Mouse (Mus musculus): ENCODE data around the gene Plekhg1. TPM values are rescaled to one million over a fixed set of nuclear protein-coding genes. Genes with fewer than 3 reads are reported as not detected.

Gene Plekhg1
- polyA plus RNA-seq, 1 experiment from 2014 or later = 16.9 TPM

- 91% methylated on average over 1 of the region's 1 CpGs for whole genome bisulfite sequencing
- peaks cover 11% of the 10 kb centered on the region; the same call in 1 of the 2 replicates for H3K4me1 ChIP-seq (ENCODE audit: control insufficient read depth, insufficient read depth, low read length)
- H3K9ac ChIP-seq (ENCODE audit: low read depth, low read length) = no peak overlapping the region
- no peak overlapping the region for H3K27ac ChIP-seq (ENCODE audit: low read depth, low read length)
- H3K9me3 ChIP-seq (ENCODE audit: control insufficient read depth, low read length) = no peaks in the 10 kb centered on the region
- ATAC-seq (ENCODE audit: low FRiP score, low TSS enrichment) = no peak
- no peaks in the 10 kb centered on the region for H3K27me3 ChIP-seq (ENCODE audit: control insufficient read depth, insufficient read depth, low read length)
- no peaks in the 10 kb centered on the region for H3K36me3 ChIP-seq (ENCODE audit: control insufficient read depth, insufficient read depth, low read length)
- no peak overlapping the region for H3K4me3 ChIP-seq (ENCODE audit: low read length)
- no peak overlapping the region for H3K4me2 ChIP-seq (replicated peaks; ENCODE audit: low read depth, low read length)
Measured at GRCm38 (mm10) chr10:3830618-3831017, 90.5 kb downstream of the Plekhg1 start.

DNA sequence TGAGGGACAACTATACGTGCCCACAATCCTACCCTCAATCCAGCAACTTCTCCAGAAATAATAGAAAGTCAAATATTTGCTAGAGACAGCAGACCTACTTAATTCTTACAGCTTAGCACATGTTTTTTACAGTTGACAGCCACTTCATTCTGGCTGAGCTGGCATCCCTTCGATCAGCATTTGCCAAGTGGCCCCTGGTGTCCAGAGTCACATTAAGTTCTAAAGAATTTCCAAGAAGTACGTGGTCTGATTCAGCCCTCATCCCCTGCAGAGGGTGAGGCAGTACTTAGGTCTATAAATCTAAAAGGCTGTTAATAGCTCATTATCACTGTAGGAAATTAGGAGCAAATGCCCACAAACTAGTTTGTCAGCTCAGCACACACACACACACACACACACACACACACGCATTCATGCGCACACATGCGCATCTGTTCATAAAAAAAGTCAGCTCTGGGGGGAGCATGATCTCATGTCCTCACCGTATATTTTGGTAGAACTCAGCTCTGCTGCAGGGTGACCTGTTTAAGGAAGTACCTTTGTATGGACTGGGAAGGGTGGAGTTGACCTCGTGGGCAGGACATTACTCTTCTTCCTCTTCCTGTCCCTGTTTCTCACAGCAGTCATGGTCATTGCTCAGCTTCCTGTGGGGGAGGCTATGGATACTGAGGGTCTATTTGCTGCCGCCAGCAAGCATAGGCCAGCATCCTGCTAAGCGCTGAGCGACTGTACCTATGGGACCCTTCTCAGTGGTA is 91.6 kb downstream of the Plekhg1 start:
- no peak overlapping the region for H3K4me3 ChIP-seq (ENCODE audit: low read length)
- 71% methylated on average over 11 of the region's 11 CpGs for WGBS
- no peaks in the 10 kb centered on the region for H3K27me3 ChIP-seq (ENCODE audit: control insufficient read depth, insufficient read depth, low read length)
- no peak; the same call in 1 of the 2 replicates for ATAC-seq (ENCODE audit: low FRiP score, low TSS enrichment)
- no peak overlapping the region; the same call in 1 of the 2 replicates for H3K27ac ChIP-seq (ENCODE audit: low read depth, low read length)
- H3K9me3 ChIP-seq (ENCODE audit: control insufficient read depth, low read length) = no peaks in the 10 kb centered on the region
- H3K4me2 ChIP-seq (replicated peaks; ENCODE audit: low read depth, low read length) = no peak overlapping the region
- H3K4me1 ChIP-seq (ENCODE audit: control insufficient read depth, insufficient read depth, low read length) = peaks cover 9% of the 10 kb centered on the region; the same call in 1 of the 2 replicates
- no peak overlapping the region for H3K9ac ChIP-seq (ENCODE audit: low read depth, low read length)
- no peaks in the 10 kb centered on the region for H3K36me3 ChIP-seq (ENCODE audit: control insufficient read depth, insufficient read depth, low read length)

- Histone ChIP-seq H3K4me2 (replicated peaks; ENCODE audit: low read depth, low read length) (no peak overlapping the region), H3K36me3 (ENCODE audit: control insufficient read depth, insufficient read depth, low read length) (no peaks in the 10 kb centered on the region), H3K27me3 (ENCODE audit: control insufficient read depth, insufficient read depth, low read length) (no peaks in the 10 kb centered on the region), H3K4me1 (ENCODE audit: control insufficient read depth, insufficient read depth, low read length) (0 out of 2 replicates have a peak, but pooled peaks cover 5% of the 10 kb centered on the region), H3K9me3 (ENCODE audit: control insufficient read depth, low read length) (no peaks in the 10 kb centered on the region), H3K27ac (ENCODE audit: low read depth, low read length) (no peak overlapping the region), H3K4me3 (ENCODE audit: low read length) (no peak overlapping the region), H3K9ac (ENCODE audit: low read depth, low read length) (no peak overlapping the region)
- WGBS = 89% methylated on average over 1 of the region's 1 CpGs
- no peak for ATAC-seq (ENCODE audit: low FRiP score, low TSS enrichment)
Measured at GRCm38 (mm10) chr10:3834060-3834459, 93.9 kb downstream of the Plekhg1 start.

DNA sequence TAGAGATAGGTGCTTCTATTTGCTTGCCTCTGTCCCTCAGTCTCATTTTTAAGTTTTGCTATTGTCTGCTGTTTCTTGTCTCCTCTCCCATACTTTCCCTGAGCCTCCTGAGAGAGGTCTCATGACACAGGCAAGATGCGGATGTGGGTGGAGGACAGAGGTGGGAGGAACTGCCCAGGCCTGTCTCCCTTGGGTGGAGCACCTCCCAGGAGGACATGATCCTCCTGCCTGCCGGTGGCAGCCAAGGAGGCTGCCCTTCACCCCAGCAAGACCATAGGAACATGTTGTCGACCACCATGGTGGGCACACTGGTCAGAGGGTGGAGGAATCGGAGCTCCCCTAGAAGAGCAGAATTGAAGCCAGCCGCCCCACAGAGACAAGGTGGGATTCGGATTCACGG is 94.5 kb downstream of the Plekhg1 start:
- WGBS = 87% methylated on average over 7 of the region's 7 CpGs
- ATAC-seq (ENCODE audit: low FRiP score, low TSS enrichment) = no peak
- H3K4me3 ChIP-seq (ENCODE audit: low read length) = no peak overlapping the region
- H3K9me3 ChIP-seq (ENCODE audit: control insufficient read depth, low read length) = no peaks in the 10 kb centered on the region
- 0 out of 2 replicates have a peak, but pooled peaks cover under 1% of the 10 kb centered on the region for H3K4me1 ChIP-seq (ENCODE audit: control insufficient read depth, insufficient read depth, low read length)
- no peaks in the 10 kb centered on the region for H3K36me3 ChIP-seq (ENCODE audit: control insufficient read depth, insufficient read depth, low read length)
- no peak overlapping the region for H3K27ac ChIP-seq (ENCODE audit: low read depth, low read length)
- H3K27me3 ChIP-seq (ENCODE audit: control insufficient read depth, insufficient read depth, low read length) = no peaks in the 10 kb centered on the region
- H3K4me2 ChIP-seq (replicated peaks; ENCODE audit: low read depth, low read length) = no peak overlapping the region
- H3K9ac ChIP-seq (ENCODE audit: low read depth, low read length) = no peak overlapping the region

DNA sequence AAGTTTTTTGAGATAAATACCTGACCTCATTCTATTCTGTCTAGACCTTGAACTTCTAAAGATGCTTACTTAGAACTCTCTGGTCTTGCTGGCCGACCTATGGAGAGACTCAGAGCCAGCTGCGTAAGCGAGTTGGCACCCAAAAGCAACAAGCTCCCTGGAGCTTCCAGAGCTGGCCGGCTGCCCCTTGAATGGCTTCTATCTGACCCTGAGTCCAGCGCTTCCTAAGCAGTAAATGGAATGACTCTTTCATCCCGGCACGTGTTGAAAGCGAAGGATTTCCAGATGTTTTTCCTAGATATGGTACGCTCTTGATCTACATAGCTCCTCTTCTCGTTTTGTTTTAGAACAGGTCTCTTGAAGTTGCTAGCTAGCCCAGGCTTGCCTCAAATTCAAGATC is 95.5 kb downstream of the Plekhg1 start:
- Histone ChIP-seq H3K27me3 (ENCODE audit: control insufficient read depth, insufficient read depth, low read length) (no peaks in the 10 kb centered on the region), H3K9ac (ENCODE audit: low read depth, low read length) (no peak overlapping the region), H3K27ac (ENCODE audit: low read depth, low read length) (no peak overlapping the region), H3K4me1 (ENCODE audit: control insufficient read depth, insufficient read depth, low read length) (peaks cover 4% of the 10 kb centered on the region; the same call in 1 of the 2 replicates), H3K36me3 (ENCODE audit: control insufficient read depth, insufficient read depth, low read length) (no peaks in the 10 kb centered on the region), H3K9me3 (ENCODE audit: control insufficient read depth, low read length) (no peaks in the 10 kb centered on the region), H3K4me3 (ENCODE audit: low read length) (no peak overlapping the region), H3K4me2 (replicated peaks; ENCODE audit: low read depth, low read length) (no peak overlapping the region)
- 65% methylated on average over 10 of the region's 10 CpGs for WGBS
- ATAC-seq (ENCODE audit: low FRiP score, low TSS enrichment) = no peak

DNA sequence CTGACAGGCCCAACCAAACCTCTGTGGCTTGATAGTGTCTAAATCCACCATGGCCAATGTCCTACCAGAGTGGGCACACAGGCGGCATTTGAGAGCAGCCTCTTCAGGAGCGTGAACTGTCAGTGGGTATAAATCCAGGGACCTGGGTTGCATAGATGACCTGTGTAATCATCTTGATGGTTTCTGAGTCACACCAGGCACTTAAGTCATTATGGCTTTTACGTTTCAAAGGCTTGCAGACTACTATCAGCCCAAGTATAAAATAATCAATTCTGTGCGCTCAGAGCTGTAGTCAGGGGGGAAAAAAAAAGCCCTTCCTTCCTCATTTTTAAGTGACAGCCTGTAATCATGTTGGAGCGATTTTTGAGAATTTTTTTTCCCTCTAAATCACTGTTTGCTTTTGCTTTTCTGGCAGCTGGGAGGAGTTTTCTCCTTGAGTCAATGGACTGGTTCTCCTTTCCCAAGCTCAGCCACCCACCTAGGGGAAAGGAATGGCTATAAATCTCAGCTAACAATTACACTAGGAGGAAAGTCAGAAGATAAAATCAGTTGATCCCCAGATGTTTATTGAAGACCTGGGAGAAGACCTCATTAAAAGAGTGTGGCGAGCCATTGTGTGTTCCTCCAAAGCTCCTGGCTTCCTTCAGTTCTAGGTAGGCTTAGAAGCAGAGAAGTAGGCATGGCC is 99.7 kb downstream of the Plekhg1 start:
- peak; percentile 55; the same call in 1 of the 2 replicates for ATAC-seq (ENCODE audit: low FRiP score, low TSS enrichment)
- Histone ChIP-seq H3K4me3 (ENCODE audit: low read length) (no peak overlapping the region), H3K9ac (ENCODE audit: low read depth, low read length) (no peak overlapping the region), H3K4me2 (replicated peaks; ENCODE audit: low read depth, low read length) (no peak overlapping the region), H3K4me1 (ENCODE audit: control insufficient read depth, insufficient read depth, low read length) (peaks cover 4% of the 10 kb centered on the region; the same call in 1 of the 2 replicates), H3K27ac (ENCODE audit: low read depth, low read length) (no peak overlapping the region), H3K36me3 (ENCODE audit: control insufficient read depth, insufficient read depth, low read length) (no peaks in the 10 kb centered on the region), H3K27me3 (ENCODE audit: control insufficient read depth, insufficient read depth, low read length) (no peaks in the 10 kb centered on the region), H3K9me3 (ENCODE audit: control insufficient read depth, low read length) (no peaks in the 10 kb centered on the region)
- WGBS = 24% methylated on average over 6 of the region's 6 CpGs

DNA sequence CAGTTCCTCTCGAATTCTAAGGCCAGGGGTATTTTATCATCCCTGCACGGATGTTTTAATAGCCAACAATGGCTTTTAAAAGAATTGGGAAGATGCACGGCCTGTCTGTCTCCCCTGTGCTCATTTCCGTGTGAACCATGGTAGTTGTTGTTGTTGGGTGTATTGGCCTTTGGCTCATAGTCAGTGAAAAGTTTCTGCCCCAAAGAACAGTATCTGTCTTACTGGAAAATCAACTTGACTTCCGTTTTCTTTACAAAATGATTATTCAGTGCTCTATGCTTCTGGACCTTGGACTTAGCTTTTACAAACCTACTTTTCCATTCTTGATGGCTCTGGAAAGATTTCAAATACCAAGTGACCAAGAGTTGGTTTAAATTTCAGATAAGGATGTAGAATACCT is 104.3 kb downstream of the Plekhg1 start:
- 77% methylated on average over 5 of the region's 5 CpGs for WGBS
- H3K4me3 ChIP-seq (ENCODE audit: low read length) = no peak overlapping the region
- H3K9me3 ChIP-seq (ENCODE audit: control insufficient read depth, low read length) = no peaks in the 10 kb centered on the region
- H3K27ac ChIP-seq (ENCODE audit: low read depth, low read length) = no peak overlapping the region
- no peak for ATAC-seq (ENCODE audit: low FRiP score, low TSS enrichment)
- H3K27me3 ChIP-seq (ENCODE audit: control insufficient read depth, insufficient read depth, low read length) = no peaks in the 10 kb centered on the region
- no peak overlapping the region for H3K4me2 ChIP-seq (replicated peaks; ENCODE audit: low read depth, low read length)
- H3K36me3 ChIP-seq (ENCODE audit: control insufficient read depth, insufficient read depth, low read length) = no peaks in the 10 kb centered on the region
- H3K9ac ChIP-seq (ENCODE audit: low read depth, low read length) = no peak overlapping the region
- H3K4me1 ChIP-seq (ENCODE audit: control insufficient read depth, insufficient read depth, low read length) = peaks cover 4% of the 10 kb centered on the region; the same call in 1 of the 2 replicates

GRCm38 (mm10) chr10:3847021-3847420 is 106.9 kb downstream of the Plekhg1 start:
- Histone ChIP-seq H3K27me3 (ENCODE audit: control insufficient read depth, insufficient read depth, low read length) (no peaks in the 10 kb centered on the region), H3K27ac (ENCODE audit: low read depth, low read length) (no peak overlapping the region), H3K4me1 (ENCODE audit: control insufficient read depth, insufficient read depth, low read length) (peaks cover 6% of the 10 kb centered on the region), H3K9ac (ENCODE audit: low read depth, low read length) (no peak overlapping the region), H3K9me3 (ENCODE audit: control insufficient read depth, low read length) (0 out of 2 replicates have a peak, but pooled peaks cover 3% of the 10 kb centered on the region), H3K4me3 (ENCODE audit: low read length) (no peak overlapping the region), H3K4me2 (replicated peaks; ENCODE audit: low read depth, low read length) (no peak overlapping the region), H3K36me3 (ENCODE audit: control insufficient read depth, insufficient read depth, low read length) (no peaks in the 10 kb centered on the region)
- no peak for ATAC-seq (ENCODE audit: low FRiP score, low TSS enrichment)
- WGBS = 37% methylated on average over 2 of the region's 2 CpGs

- peaks cover 6% of the 10 kb centered on the region for H3K4me1 ChIP-seq (ENCODE audit: control insufficient read depth, insufficient read depth, low read length)
- no peak overlapping the region for H3K9ac ChIP-seq (ENCODE audit: low read depth, low read length)
- WGBS = 2% methylated on average over 2 of the region's 2 CpGs
- H3K27me3 ChIP-seq (ENCODE audit: control insufficient read depth, insufficient read depth, low read length) = no peaks in the 10 kb centered on the region
- no peak overlapping the region for H3K4me3 ChIP-seq (ENCODE audit: low read length)
- no peak overlapping the region for H3K4me2 ChIP-seq (replicated peaks; ENCODE audit: low read depth, low read length)
- peak overlapping the region; percentile 12; the same call in 1 of the 2 replicates for H3K27ac ChIP-seq (ENCODE audit: low read depth, low read length)
- no peaks in the 10 kb centered on the region for H3K36me3 ChIP-seq (ENCODE audit: control insufficient read depth, insufficient read depth, low read length)
- 0 out of 2 replicates have a peak, but pooled peaks have one; percentile 56 for ATAC-seq (ENCODE audit: low FRiP score, low TSS enrichment)
- H3K9me3 ChIP-seq (ENCODE audit: control insufficient read depth, low read length) = 0 out of 2 replicates have a peak, but pooled peaks cover 3% of the 10 kb centered on the region
Measured at GRCm38 (mm10) chr10:3851461-3851860, 111.3 kb downstream of the Plekhg1 start.

Data from kidney, embryonic 14.5 days (tissue).